Mouse (Mus musculus) lung, adult 2 months (tissue): ENCODE results near the gene Prelp.

ENCODE experiments used
- CTCF ChIP-seq: fragments of 200-500 bp; IDR thresholded peaks from 2 replicates; pipeline ENCODE4 v1.5.1; 2011; ENCODE audit warnings: mild to moderate bottlenecking, low read length, control low read depth; ENCODE audit not compliant: insufficient read depth
- POLR2A ChIP-seq: fragments of 200-500 bp; IDR thresholded peaks from 2 replicates; pipeline ENCODE4 v1.6.1; 2011; ENCODE audit warnings: low read depth, mild to moderate bottlenecking, control low read depth, low read length, borderline replicate concordance; ENCODE audit errors: extremely low read depth

DNA sequence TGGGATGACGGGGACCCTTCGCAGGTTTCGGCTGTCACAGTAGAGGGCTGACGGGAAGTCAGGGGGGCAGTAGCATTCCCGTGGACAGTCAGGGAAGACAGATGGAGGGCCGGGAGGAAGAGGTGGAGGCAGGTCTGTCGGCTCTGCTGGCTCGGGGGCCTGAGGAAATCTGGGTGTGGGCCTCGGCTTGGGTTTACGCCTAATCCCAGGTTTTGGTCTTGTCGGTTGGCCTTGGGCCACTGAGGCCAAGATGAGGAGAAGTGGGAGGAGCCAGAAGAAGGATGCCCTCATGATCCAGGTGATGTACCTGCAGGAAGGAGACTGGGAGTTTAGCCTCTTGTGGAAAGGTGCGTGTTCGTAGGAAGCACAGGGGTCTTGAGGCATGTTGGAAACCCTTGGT lies 6.1 kb downstream of the Prelp start:
- TF ChIP-seq CTCF (no peak), POLR2A (no peak)
